Mouse (Mus musculus) central nervous system, embryonic 14 days (tissue): ENCODE results near the gene Ptpra. TPM values are rescaled to one million over a fixed set of nuclear protein-coding genes. Genes with fewer than 3 reads are reported as not detected.

Experiments
- polyA plus RNA-seq: library from polyadenylated mRNA; depleted of rRNA; stranded (reverse); fragments of >200 nt; gene quantifications from 2 replicates; pipeline ENCODE4 v1.2.3, GENCODE M21; 2012; rRNA removed

Ptpra gene
- 120 and 125 TPM in 2 replicates for polyA plus RNA-seq

GRCm38 (mm10) chr2:130449794-130450433 is at the start of gene Ptpra:
Gene Ptpra, plus strand, starts transcription at chr2:130450278.

DNA sequence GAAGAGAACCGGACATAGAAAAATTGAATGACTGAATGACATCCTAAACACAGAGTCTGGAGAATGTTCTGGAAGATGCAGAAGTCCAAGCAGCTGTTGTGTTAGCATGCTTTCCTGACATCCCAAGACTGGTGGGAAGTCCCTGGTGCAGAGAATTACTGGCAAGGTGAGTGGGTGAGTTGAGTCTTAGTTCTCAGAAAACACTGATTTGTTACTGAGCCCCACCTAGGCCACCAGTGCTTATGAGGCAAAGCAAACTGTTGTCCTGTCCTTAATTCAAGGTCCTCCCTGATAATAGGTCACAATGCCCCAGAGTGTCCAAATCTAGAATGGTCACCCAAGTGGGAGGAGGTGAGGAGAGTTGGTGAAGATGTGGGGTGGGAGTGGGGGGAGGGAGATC is 45.1 kb upstream of the Ptpra start, which contains the start of the genes Gm28372 and 1700020A23Rik:
Gm28372 (plus strand) TSS at position 301 of the 400 bp plus-strand sequence.
1700020A23Rik (plus strand) TSS at position 321 of the 400 bp plus-strand sequence.

GRCm38 (mm10) chr2:130406178-130406577 is 43.9 kb upstream of the Ptpra start, which contains the start of gene Tmem239:
Gene Tmem239, plus strand, starts transcription at chr2:130406478.

GRCm38 (mm10) chr2:130424126-130424853 is 25.8 kb upstream of the Ptpra start, which contains the start of the genes Vps16 and Pced1a:
Gene Vps16, plus strand, starts transcription at chr2:130424339.
Gene Pced1a, minus strand, starts transcription at chr2:130424701.

DNA sequence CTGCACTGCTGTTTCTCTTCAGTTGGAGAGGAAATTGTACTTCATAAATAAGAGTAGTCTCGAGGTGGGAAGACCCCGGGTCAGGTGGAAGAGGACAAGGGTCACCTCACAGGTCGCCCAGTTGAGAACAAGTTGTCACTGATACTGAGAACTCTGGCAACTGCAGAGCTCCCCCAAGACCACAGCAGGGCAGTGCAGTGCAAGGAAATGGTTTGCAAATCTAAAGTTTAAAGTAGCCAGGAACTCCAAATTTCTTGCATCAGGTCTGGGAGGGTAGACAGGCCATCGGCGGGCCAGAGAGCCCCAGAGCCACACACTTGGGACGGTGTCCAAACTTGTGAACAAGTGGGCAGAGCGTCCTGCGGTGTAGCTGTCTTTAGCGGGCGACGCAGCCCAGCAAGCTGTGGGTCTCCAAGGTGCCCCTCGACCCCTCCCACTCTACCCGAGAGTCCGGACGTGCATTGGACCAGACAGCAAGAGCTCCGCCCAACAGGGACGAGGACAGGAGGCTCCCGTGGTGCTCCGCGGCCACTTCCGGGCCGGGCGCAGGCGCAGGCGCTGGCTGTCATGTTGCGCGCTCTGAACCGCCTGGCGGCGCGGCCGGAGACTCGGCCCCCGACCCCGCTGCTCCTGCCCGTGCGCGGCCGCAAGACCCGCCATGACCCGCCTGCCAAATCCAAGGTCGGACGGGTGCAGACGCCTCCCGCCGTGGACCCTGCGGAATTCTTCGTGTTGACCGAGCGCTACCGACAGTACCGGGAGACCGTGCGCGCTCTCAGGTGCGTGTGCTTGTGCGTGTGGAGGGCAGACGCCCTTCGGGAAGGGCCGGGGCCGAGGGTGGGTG is 113.4 kb downstream of the Ptpra start, which contains the start of gene Mrps26:
Mrps26 (plus strand) TSS at position 531 of the 844 bp plus-strand sequence.

GRCm38 (mm10) chr2:130575873-130576272 is 125.8 kb downstream of the Ptpra start, which contains the start of gene Oxt:
Gene Oxt, plus strand, starts transcription at chr2:130576173.

GRCm38 (mm10) chr2:130582552-130582951 is 132.5 kb downstream of the Ptpra start, which contains the start of gene Avp:
Gene Avp, minus strand, starts transcription at chr2:130582554.

Other genes starting within 250 kb of the Ptpra start
- 274 and 277 TPM in 2 replicates for gene Nop56, start 175.8 kb upstream of the Ptpra start, polyA plus RNA-seq
- gene Idh3b, start 165.7 kb upstream of the Ptpra start, polyA plus RNA-seq, result 195 and 196 TPM in 2 replicates
- 20.6 and 24.3 TPM in 2 replicates for gene Ebf4, start 155.1 kb upstream of the Ptpra start, polyA plus RNA-seq
- gene Cpxm1, start 52.7 kb upstream of the Ptpra start, polyA plus RNA-seq, result 22.4 and 46.7 TPM in 2 replicates
- not detected in 2 replicates for gene Gm28372, start 45.0 kb upstream of the Ptpra start, polyA plus RNA-seq
- gene 1700020A23Rik, start 45.0 kb upstream of the Ptpra start, polyA plus RNA-seq, result not detected in 2 replicates
- not detected in 2 replicates for gene Tmem239, start 43.8 kb upstream of the Ptpra start, polyA plus RNA-seq
- 160 and 172 TPM in 2 replicates for gene Vps16, start 25.9 kb upstream of the Ptpra start, polyA plus RNA-seq
- gene Pced1a, start 25.6 kb upstream of the Ptpra start, polyA plus RNA-seq, result 35.8 and 39.7 TPM in 2 replicates
- gene Mrps26, start 113.5 kb downstream of the Ptpra start, polyA plus RNA-seq, result 74.1 and 74.6 TPM in 2 replicates
- 0.45 TPM in 1 of 2 replicates, not detected in the other for gene Oxt, start 125.9 kb downstream of the Ptpra start, polyA plus RNA-seq
- 1.7 and 2.7 TPM in 2 replicates for gene Avp, start 132.3 kb downstream of the Ptpra start, polyA plus RNA-seq
- gene Fastkd5, start 179.7 kb downstream of the Ptpra start, polyA plus RNA-seq, result 5.3 and 6.4 TPM in 2 replicates
- gene Ubox5, start 179.8 kb downstream of the Ptpra start, polyA plus RNA-seq, result 9.8 and 9.9 TPM in 2 replicates
- 27.5 and 29.7 TPM in 2 replicates for gene Lzts3, start 192.5 kb downstream of the Ptpra start, polyA plus RNA-seq
- 59.0 and 60.2 TPM in 2 replicates for gene Ddrgk1, start 214.4 kb downstream of the Ptpra start, polyA plus RNA-seq
- 94.1 and 106 TPM in 2 replicates for gene Itpa, start 217.3 kb downstream of the Ptpra start, polyA plus RNA-seq
- 2.5 and 2.6 TPM in 2 replicates for gene Slc4a11, start 247.2 kb downstream of the Ptpra start, polyA plus RNA-seq